Mouse (Mus musculus): ENCODE data around the gene Trappc2l. TPM values are rescaled to one million over a fixed set of nuclear protein-coding genes. Genes with fewer than 3 reads are reported as not detected.
A peak's percentile ranks its signal among the peaks of the same experiment; 100 is the strongest.

The Trappc2l gene
- total RNA-seq, 2 experiments from 2014 or later, result 75.2 to 87.6 TPM

DNA sequence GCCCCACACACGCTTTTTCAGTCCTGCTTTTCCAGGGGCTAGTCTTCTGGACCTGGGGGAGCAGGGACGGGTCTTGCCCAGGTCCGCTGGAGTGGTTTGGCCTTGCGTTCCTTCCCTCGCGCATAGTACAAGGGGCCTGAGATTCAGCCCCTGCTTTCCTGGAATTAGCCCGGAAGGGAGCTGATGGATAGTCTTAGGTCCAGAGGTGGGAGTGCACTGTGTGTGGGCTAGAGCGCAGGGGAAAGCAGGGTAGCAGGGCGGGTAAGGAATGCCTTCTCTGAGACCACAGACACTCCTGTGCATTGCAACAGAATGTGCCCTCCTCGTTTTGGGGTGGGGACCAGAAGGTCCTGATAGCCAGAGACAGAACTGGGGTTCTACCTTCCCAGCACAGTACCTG, 34.3 kb upstream of the Trappc2l start:
- DNase-seq (ENCODE audit: extremely low spot score in 1 of 2, low spot score in 1 of 2), result no peak

DNA sequence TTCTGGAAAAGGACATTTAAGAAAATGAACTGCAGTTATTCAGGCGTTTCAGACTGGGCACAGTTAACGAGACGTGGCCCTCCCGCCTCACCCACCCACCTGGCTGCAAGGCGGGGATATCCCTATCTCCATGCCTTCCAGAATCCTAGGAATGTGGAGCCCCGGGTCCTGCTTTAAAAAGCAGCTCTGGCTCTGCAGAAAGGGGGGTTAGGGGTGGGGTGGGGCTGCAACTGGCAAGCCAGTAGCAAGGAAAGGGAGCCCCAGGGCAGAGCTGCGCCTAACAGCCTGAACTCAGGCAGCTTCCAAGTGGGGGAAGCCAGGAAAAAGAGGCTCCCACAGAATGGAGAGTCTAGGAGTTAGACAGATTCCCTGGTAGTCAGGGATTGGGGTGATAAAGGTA, 32.2 kb upstream of the Trappc2l start:
- no peak for DNase-seq (ENCODE audit: extremely low spot score in 1 of 2, low spot score in 1 of 2)

DNA sequence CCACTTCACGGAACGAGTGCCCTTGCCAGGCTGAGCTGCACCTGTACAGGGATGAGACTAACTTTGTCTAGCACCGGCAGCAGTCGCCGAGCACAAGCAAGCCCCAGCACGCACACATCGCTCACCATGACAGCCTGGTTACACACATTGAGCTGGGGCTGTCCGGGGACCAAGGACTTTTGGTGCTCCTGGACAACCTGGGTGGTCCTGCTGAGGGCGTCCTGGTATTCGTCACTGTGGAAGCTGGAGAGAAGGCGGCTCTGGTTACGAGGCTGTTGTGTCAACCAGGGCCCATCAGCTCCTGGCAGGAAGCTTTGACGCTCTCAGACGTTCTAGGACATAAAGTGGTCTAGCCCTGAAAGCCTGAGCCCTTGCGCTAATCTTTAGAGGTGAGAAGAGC, 30.5 kb upstream of the Trappc2l start:
- no peak for DNase-seq (ENCODE audit: extremely low spot score in 1 of 2, low spot score in 1 of 2)

DNA sequence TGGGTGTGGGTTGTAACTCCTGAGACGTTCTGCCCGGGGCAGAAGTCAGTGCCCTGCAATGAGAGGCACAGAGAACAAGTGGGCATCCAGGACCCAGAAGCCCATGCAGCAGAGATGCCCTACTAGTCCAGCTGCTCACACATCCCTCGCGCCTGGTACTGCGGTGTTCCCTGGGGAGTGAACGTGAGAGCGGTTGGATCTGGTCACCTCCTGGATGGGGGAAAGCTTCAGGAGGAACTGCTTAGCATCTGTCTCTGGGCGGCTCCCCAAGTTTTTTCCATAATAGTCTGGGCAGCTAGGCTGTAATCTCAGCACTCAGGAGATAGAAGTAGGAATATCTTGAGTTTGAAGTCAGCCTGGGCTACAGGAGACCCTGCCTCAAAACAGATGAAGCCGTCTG, 26.5 kb upstream of the Trappc2l start:
- no peak for DNase-seq (ENCODE audit: extremely low spot score in 1 of 2, low spot score in 1 of 2)

DNA sequence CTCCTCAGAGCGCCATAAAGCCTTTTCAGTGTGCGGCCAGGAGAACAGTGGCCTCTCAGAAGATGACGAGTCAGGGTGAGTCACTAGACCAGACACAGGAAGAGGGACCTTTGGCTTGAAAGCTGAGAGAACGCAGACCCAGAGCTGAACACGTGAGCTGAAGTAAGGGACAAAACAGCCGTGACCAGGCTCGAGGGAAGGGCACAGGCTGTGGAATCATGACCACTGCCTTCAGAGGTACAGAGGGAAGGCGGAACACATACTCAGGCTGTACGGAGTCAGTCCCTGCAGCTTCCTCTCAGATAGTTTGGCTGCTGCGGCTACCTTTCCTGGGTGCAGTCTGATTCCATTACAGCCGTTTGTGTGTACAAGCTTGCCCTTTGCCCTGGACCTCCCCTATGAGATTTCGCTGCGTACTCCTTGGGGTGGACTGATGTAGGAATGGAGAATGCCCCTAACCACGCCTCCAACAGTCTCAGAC, 26.0 kb upstream of the Trappc2l start:
- DNase-seq (ENCODE audit: extremely low spot score in 1 of 2, low spot score in 1 of 2), result no peak

DNA sequence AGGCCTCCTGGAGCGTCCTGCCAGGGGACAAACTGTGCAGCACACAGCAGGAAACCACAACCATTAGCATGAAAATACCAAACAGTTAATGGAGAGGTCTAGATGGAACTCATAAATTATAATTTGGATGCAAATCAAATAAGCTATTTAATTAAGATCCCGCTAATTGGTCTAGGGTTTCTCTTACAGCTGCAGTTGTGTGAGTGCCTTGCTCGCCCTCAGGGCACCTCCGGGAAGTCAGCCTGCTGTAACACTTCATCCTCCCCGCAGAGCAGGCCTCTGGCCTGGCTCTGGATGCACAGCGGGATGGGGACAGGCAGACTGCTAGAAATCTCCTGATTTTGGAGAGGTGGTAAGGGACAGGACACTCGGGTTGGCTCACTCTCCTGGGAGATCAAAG, 25.3 kb upstream of the Trappc2l start:
- no peak for DNase-seq (ENCODE audit: extremely low spot score in 1 of 2, low spot score in 1 of 2)

DNA sequence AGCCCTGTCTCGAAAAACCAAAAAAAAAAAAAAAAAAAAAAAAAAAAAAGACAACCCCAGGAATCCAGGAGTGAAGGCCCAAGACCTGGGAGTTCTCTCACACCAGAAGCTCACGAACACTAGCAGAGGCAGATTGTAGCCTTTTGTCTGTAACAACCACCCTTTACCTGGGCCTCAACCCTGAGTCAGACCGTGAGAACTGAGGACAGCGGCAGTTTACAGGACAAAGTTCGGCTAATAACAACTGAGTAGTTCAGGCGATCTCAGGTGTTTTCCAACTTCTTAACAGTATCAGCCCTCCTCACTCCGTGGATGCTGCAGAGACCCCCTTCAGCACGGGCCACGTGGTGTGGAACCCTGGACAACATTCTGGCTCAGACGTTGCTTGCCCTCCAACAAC, 24.7 kb upstream of the Trappc2l start:
- no peak for DNase-seq (ENCODE audit: extremely low spot score in 1 of 2, low spot score in 1 of 2)

DNA sequence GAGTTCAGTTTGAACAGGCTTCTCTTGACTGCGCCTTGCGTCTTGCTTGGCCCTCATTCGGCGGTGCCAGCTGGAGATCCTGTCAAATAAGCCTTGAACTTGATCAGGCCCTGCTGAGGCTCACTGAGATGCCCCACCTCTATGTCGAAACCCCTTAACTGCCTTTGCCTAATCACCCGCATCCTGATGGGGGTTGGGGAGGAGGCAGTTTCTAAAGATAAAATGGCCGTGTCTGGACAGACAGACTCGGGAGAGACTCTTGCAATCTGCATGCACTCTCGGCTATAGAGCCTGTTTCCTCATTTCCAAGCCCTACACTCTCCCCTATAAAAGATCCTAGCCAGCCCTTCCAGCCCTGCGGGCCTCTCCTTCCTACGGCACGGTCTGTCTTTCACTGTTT, 18.2 kb upstream of the Trappc2l start:
- no peak for DNase-seq (ENCODE audit: extremely low spot score in 1 of 2, low spot score in 1 of 2)

DNA sequence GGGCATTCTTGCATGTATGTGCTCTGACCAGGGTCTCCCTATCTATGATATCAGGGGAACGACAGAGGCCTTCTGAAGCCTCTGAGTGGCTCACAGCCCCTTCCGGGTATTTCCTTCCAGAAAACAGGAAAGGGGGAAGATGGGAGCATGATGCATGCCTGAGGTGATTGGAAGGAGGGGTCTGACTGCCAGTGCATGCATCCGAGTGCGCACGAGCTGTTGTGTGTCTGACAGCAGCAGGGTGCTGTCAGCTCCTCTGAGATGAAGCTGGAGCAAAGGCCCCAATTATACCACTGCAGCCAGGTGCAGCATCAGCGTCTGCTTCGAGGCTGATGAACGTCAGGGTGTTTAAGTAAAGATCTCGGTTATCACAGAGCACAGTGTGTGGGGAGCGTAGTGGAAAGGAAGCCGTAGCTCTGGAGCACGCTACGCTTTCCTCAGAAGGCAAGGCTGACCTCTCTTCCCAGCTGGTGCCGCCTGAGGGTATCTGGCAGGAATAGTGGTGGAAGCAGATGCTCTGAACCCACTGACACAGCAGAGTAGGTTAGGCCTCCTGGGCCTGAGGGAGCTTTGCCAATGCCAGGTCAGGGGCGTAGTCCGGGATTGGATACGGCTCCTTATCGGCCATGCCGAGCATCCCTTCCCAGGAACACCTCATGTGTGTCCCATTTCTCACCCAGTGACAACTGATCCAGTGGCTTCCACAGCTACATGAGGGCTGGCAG, 17.5 kb upstream of the Trappc2l start:
- no peak for DNase-seq (ENCODE audit: extremely low spot score in 1 of 2, low spot score in 1 of 2)

DNA sequence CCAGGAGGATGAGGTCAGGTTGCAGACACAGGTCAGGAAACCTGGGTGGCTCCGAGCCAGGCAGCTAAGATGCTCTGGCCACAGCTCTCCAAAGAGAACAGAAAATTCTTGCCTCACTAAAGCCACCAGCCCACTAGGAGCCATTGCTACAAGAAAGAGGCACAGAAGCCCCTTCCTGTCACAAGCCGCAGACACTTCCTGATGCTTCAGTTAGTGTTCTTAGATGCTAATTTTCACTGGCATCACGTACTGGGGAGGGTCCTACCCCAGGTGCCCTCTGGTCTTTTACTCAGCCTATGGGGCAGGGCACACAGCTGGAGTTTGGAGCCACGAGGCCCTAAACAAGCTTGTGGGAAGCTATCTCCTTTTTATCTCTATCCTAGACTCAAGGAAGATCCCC, 15.4 kb upstream of the Trappc2l start:
- DNase-seq (ENCODE audit: extremely low spot score in 1 of 2, low spot score in 1 of 2), result no peak

DNA sequence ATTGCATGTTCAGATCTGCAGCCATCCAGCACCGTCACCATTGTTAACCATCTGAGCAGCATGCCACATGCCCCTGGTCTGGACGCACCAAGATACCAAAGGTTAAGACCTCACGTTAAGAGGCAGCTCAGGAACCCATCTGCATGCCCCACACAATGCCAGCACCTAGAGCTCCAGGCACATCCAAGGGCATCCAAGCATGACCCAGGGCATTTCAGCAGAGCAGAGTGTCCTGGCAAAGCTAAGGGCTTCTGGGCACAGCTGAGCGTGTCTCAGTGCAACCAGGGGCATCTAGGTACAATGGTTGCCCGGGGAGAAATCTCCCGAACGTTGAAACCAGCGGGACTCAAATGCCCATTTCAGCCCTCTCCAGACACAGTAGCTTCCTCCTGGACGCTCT, 10.8 kb upstream of the Trappc2l start:
- DNase-seq (ENCODE audit: extremely low spot score in 1 of 2, low spot score in 1 of 2), result no peak

DNA sequence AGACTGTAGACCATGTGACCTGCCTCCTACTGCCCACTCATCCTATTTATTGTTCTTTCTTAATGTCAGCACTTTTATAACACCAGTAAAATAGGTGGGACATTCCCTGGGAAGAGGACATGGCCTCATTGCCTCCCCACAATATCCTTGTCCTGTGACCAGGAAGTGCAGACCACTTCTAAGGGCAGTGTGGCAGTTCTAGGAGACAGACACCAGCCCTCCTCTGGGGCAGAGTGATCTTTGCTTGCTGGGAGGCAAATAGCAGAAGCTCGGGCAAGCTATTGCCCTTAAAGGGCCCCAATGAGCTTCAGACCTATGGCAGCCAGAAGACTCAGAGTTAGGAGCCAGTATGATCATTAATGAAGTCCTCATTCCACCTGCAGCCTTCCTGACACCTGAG, 6.8 kb upstream of the Trappc2l start:
- DNase-seq (ENCODE audit: extremely low spot score in 1 of 2, low spot score in 1 of 2), result no peak

DNA sequence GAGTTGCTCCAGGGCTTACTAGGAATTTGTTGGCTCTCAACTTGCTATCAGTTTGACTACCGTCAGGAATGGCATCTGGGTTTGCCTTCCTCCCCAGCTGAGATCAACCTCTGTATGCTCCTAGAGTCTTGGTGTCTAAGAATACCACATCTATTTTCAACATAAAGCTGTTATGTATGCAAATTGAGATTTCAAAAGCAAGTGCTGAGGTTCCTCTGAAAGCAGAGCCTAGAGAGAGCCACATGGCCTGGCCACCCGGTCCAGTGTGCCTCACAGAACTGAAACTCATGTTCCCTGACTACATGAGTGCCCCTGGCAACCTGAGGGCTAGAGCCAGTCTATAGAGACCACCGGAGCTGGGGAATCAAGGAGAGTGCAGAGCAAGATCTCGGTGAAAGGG, 6.1 kb upstream of the Trappc2l start:
- no peak for DNase-seq (ENCODE audit: extremely low spot score in 1 of 2, low spot score in 1 of 2)

DNA sequence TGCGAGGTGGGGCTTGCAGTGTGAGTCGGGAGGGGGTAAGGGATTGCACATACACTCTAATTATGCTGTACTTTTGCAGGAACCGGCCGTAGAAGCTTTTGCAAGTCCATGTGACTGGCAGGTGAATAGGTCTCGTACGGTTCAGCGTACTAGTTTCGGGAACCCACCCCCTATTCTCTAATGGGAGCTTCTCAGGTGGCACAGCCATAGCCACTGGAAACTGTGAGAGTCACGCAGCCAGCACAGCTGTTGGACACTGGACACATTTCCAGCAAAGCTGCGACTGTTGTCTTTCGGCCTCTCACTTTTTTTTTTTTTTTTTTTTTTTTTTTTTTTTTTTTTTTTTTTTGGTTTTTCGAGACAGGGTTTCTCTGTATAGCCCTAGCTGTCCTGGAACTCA, 4.6 kb upstream of the Trappc2l start:
- DNase-seq (ENCODE audit: extremely low spot score in 1 of 2, low spot score in 1 of 2), result no peak

DNA sequence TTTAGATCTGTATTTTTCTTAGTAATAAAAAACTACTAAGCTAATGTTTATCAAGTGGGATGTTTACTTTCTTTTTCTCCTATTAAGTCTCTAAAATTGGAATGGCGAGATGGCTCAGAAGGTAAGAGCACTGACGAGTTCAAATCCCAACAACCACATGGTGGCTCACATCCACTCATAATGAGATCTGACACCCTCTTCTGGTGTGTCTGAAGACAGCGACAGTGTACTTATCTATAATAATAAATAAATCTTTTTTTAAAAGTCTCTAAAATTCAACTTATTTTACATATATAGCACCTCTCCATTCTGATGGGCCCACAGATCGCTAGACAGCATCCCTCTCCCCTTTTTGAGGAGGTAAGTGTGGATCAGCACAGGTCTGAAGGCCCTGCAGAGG, 1.2 kb upstream of the Trappc2l start:
- DNase-seq (ENCODE audit: extremely low spot score in 1 of 2, low spot score in 1 of 2), result no peak

DNA sequence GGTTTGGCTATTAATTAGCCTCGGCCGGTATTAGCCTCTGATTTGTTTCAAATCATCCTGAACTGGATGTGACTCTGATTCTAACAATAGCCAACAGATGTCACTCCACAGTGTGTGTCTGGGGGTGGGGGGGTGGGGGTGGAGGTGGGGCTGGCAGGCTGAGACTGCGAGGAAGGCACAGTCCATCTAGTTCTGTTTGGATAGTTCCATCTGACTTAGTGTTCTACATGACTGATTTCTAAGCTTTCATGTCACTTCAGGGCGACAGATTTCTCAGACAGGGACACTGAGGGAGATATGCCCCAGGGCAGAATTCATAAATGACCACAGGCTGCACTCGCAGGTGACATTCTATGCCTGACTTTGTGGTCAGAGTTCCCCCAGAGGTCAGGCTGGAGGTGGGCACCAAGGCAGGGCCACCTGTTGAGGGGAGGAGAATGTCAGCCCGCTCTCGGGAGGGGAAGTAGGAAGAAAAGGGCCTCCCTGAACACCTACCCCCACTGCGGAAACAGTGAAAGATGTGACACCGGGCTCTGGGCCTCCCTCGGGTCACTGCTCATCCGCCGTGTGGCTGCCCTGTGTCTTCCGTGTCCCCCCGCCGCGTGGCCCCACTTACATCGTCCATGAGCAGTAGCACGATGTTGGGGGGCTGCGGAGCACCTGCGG, 695 bp upstream of the Trappc2l start:
- DNase-seq (ENCODE audit: extremely low spot score in 1 of 2, low spot score in 1 of 2), result no peak

DNA sequence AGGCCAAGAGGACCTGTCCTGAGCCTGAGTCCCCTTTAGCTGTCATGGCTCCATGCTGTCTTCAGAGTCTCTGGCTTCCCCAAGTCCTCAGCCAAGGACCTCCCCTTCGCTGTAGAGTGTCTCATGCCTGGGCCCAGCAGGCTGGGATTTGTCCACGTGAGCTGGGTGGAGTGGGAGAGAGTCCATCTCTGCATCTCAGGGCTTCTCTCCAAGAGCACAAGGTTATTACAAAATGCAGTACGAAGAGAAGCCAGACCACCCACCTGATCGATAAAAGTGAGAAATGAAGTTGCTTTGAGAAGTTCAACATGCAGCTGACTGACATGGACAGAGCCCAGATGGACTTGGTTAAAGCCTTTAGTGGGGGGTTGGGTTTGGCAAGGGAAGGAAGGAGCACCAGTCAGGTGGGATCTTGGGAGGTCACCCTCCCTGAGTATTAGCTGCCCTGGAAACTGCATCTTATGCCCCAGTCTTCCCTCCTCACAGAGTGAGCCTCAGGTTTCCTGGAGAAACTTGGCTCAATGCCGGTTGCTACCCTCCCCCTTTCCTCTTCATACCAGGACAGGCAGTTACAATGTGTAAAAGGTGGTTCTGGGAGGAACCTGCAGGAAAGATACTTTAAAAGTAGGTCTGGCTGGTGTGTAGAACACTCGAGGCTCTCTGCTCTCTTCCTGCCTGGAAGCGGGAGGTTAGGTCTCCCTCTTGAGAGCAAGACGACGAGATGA, 4.9 kb downstream of the Trappc2l start:
- DNase-seq (ENCODE audit: extremely low spot score in 1 of 2, low spot score in 1 of 2), result no peak

DNA sequence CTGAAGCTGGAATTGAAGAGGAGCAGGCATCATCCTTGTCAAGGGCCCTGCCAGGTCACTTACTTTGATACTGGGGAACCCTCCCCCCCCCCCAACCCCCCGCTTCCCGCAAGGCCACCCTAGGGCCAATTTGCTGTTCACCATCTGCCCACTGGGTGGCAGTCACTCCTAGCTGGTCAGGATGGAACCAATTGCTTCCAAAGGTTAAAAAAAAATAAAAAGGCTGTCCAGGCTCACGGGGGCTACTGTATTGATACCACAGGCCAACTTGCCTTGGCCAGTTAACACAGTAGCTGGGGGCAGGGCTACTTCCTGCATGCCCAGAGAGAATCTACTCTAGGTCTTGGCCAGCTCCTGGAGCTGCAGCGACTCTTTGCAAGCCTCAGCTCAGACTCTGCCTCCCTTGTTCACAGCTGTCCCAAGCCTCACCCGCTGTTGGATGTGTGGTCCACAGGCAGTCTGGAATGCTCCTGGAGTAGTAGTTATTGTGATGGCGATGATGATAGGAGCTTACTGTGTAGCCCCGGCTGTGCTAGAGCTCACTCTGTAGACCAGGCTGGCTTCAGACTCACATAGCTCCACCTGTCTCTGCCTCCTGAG, 6.6 kb downstream of the Trappc2l start:
- peak; percentile 59 to 90 for DNase-seq (ENCODE audit: extremely low spot score in 1 of 2, low spot score in 1 of 2)

DNA sequence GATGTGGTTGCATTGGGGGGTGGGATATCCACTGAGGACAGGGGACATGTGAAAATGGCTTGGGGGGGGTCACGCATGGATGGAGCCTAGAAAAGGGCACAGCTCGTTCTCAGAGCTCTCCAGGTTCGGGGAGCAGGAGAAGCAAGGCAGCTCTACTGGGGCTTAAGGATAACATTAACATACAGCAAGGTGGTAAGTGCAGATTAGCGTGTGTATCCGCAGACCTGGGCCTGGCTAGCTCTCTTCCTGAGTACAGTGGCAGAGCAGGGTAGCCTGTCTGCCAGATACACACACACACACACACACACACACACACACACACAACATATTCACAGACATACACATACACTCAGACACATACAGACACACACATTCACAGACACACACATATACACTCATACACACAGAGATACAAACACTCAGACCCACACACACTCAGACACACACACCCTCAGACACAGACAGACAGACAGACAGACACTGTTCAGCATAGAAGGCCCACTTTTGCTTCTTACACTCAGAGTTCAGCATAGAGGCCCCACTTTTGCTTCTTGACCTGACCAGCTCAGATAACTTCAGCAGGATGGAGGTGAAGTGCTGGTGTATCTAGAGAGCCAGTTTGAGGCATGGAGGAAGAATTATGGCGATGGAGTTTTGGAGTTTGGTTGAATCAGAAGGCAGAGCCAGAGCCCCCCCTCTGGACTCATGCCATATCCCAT, 7.4 kb downstream of the Trappc2l start:
- DNase-seq (ENCODE audit: extremely low spot score in 1 of 2, low spot score in 1 of 2), result no peak

DNA sequence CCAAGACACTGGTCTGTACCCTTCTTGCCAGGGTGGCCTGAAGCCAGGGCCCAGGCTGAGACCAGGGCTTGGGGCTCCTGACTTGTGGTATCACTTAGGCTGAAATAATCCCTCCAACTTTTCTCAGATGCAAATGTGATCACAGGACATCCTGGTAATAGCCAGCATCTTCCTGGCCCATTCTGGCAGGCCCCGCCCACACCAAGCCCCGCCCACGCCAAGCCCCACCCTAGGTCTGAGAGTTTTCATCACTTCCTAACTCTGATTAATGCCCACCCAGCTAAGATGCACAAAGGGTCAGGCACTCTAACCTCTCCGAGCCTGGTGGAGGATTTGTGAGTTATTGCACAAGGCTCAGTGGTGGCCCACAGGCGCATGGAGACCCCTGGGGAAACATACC, 9.0 kb downstream of the Trappc2l start:
- DNase-seq (ENCODE audit: extremely low spot score in 1 of 2, low spot score in 1 of 2), result no peak

DNA sequence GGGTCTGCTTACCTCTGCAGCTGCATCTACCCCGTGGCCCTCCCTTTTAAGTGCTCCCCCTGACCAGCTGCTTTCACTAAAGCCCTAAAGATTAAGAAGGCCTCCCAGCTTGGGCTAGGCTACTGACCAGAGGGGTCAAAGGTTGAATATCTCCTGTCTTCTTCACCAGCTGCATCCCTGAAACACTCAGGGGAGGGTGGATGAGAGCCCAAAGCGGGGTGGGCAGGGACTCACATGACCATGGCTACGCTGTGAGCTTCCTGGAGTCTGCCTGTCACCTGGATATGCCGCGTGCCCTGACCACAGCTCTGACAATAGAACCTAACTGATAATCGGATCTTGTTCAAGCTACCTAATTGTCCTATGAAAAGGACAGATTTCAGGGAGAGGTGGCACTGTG, 11.3 kb downstream of the Trappc2l start, which contains the start of gene Pabpn1l:
Gene Pabpn1l (minus strand): TSS at position 13 of the 400 bp plus-strand sequence.
- DNase-seq (ENCODE audit: extremely low spot score in 1 of 2, low spot score in 1 of 2), result no peak
